Mouse (Mus musculus): ENCODE measurements around the gene Evi2b.

Evi2b gene

DNA sequence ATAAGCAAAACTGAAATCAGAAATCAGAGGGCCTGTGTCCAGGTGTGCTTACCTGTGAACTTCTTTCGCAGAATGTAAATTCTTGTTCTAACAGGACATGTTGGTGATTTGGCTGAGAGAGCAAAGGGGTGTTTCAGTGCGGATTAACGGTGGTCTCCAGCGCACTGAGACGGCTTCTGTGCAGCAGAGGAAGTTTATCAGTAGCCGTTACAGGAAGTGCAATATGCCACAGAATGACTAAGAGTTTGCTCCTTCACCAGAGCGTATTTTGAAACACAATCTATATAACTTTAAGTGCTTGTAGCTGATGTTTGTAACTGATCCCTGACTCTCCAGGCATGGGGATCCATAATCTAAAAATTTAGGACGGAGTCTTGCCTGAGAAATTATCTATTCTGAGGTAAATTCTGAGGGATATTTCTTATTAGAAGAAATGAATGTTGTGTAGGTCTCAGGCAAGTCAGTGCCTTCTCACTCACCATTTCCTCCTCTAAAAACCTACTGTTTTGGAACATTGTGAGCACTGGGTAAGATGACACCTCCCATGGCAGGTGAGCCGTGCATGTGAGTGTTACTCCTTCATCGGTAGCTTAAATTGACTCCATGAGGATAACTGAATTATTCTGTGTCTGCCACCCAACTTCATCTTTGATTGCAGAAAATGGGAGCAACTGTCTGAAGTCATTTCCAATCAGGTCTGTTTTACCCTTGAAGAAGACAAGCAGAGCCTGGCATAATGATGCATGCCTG lies at the start of gene Evi2b:
Gene Evi2b (minus strand): TSS at position 203 of the 750 bp plus-strand sequence.
- DNase-seq (ENCODE audit: low spot score) = no peak

DNA sequence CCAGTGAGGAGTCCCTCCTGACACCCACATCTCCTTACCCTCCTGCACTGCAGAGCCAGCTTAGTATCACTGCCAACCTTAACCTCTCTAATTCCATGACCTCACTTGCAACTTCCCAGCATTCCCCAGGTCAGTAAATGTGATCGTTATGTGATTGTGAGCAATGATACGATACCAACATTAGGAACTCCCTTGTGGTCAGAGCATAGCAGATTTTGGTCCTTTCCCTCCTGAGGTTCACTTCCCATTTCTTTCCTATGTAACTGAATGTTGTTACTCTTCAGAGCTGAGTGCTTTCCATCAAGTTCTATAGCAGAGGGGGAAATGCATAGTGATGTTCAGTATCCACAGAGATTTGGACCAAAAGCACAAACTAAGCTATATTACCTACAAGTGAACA lies 46.8 kb upstream of the Evi2b start:
- DNase-seq (ENCODE audit: low spot score) = no peak

DNA sequence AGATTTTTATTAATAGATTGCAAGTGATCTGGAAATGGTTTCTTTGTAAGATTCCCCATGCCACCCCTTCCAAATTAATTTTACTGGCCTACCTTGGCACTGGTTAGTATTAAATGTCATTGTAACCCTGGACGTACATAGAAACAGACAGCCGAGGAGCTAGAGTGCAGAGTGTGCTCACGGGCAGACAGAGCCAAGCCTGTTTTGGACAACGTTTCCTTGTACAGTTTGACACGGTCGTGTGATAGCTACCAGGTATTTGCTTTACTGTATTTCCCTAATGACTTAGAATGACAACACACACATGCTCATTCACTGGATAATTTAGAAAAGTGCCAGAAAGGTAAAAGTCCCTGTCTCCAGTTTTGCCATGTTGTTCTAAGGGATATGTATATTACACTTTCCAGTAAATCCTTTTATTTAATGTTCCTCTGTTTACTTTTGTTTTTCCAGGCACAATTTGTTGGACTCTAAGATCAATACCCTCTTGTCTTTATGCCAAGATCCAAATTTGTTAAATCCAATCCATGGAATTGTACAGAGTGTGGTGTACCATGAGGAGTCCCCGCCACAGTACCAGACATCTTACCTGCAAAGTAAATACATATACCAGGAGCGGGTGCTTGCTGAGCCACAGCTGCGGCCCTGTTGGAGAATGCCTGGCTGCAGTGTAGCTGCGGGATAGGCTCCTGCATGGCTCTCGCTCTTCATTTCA lies 44.8 kb upstream of the Evi2b start:
- no peak for DNase-seq (ENCODE audit: low spot score)

DNA sequence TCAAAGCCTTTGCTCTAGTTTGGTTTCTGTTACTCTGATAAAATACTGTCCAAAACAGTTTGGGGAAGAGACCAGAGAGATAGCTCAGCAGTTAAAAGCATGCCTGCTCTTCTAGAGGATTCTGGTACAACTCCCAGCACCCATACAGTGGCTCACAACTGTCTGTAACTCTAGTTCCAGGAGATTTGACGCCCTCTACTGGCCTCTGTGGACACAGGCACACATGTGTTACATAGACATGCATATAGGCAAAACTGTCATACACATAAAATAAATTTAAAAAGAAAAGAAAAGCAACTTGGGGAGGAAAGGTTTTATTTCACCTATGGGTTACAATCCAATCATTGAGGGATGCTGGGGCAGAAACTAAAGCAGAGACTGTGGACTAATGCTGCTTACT lies 43.4 kb upstream of the Evi2b start:
- DNase-seq (ENCODE audit: low spot score) = no peak

DNA sequence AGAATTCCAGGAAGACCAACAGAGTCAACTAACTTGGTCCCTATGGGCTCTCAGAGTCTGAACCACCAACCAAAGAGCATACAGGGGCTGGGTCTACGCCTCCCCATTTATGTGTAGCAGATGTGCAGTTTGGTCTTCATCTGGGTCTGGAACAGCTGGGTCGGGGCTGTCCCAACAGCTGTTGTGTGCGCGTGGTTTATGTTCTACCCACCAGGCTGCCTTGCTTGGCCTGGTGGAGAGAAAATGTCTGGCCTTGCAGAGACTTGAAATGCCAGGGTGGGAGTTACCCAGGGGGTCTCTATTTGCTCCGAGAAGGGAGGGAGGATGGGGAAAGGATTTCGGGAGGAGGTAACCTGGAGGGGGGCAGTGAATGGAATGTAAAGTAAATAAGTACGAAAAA lies 39.9 kb upstream of the Evi2b start:
- no peak for DNase-seq (ENCODE audit: low spot score)

DNA sequence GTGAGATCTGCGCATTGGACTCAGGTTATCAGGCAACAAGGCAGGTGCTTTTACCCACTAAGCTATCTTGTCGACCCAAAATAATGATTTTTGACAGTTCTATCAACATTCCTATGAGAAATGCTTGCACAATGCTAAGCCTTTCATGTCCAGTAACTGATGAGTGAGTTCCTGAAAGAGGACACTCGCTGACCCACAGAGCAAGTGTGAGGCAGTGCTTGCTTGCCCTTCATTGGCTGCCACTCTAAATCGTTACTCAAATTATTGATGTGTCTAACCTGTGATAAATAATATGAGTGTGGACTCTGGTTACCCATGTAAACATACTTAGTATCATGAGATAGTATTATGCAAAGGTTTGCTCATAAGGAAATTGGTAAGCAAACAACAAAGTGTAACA lies 37.0 kb upstream of the Evi2b start:
- DNase-seq (ENCODE audit: low spot score) = no peak

DNA sequence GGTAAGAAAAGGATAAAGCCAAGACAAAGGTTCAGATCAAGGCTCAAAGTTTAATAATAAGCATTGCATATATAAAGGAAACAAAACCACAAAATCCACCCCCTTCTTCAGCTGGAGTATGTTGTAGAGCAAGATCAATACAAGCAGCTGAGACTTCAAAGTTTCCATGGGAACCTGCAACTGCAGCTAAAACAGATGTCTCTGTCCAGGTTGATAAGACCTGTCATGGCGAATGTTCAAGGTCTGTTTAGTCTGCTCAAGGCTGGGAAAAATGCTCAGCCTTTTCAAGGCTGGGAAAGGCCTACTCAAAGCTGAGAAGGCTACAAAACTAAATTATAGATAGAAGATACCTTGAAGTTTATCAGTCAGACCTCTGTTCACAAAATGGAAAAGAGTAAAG lies 29.1 kb upstream of the Evi2b start:
- no peak for DNase-seq (ENCODE audit: low spot score)

DNA sequence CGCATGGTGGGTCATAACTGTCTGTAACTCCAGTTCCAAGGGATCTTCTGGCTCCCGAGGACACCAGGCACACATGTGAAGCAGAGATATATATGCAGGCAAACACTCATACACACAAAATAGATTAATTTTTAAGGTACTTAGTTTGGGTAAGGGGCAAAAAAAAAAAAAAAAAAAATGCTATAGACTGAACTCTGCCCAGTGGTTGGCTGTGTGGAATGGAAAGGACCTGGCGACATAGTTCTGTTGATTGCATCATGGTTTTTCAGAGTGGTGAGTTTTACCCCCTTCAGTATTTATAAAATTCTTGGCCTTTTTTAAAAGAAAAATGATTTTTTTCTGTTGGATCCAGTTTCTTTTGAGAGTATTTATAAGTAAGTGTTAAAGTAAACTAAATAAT lies 12.7 kb upstream of the Evi2b start:
- DNase-seq (ENCODE audit: low spot score) = no peak

DNA sequence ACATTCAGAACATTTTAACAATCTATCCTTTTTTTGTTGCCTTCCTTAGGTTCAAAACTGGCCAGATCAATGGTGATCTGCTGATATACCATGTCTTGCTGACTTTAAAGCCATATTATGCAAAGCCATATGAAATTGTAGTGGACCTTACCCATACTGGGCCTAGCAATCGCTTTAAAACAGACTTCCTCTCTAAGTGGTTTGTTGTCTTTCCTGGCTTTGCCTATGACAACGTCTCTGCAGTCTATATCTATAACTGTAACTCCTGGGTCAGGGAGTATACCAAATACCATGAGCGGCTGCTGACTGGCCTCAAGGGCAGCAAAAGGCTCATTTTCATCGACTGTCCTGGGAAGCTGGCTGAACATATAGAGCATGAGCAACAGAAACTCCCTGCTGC lies 12.0 kb upstream of the Evi2b start:
- no peak for DNase-seq (ENCODE audit: low spot score)

DNA sequence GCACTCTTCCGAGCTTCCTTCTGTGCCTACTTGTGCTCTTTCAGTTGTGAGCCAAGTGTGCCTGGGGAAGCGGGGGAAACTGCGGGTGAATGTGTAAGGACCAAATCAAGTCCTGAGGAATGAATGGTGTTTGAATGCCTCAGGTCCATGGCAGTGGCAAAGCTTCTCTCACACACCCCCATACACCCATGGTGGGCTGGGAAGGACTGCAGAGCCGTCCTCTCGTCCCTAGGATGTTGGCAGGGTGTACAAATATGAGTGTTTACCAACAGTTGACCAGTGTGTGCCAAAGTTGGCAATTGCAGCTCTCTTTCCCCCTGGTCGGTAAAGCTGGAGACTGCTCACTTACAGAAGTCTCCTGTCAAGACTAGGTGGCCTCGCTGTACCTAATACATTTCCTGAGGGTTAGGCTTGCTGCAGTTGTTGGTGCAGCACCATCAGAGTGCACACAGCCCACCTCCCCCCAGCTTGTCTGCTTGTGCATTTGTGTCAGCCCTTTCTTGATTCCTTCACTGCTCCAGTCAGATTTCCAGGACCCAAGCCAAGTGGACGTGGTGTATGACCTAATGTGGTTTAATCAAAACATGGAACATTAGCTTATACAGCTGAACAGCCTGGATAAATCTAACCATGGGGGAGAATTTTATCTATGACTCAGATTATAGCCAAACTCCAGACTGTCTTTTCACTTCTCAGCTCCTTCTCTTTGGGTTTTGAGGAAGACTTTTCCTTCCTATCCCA lies 10.6 kb upstream of the Evi2b start:
- DNase-seq (ENCODE audit: low spot score) = no peak

DNA sequence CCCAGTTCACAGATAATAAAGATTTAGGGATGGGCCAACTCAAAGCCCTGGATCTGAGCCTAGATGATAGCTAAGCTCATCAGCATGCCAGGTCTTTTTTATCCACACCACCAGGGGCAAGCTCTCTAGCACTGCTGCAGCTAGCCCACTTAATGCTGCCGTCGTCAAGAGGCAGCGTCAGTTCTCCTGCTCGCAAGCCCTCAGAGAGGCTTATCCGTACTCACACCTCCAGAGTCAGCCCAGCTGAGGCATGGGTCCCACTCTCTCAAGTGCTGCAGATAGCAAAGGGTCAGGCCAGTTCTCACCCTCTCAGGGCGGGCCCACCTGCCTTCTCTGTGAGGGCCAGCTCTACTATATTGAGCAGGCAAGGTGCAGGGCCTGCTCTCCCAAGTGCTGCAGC lies 9.7 kb upstream of the Evi2b start:
- DNase-seq (ENCODE audit: low spot score) = no peak

DNA sequence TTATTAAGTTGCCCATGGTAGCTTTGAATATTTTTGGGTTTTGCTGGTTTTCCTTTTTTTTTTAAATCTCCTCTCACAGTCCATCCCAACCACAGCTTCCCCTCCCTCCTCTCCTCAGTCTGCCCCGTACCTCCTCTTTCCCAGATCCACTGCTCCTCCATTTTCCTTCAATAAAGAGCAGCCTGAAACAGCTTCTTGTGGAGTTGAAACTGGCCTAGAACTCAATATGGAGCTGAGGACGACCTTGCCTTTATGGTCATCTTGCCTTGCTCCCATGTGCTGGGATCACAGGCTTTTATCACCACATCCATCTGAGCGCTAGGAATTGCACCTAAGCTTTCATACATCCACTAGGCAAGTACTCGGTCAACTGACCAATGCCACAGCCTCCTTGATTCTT lies 7.9 kb upstream of the Evi2b start:
- DNase-seq (ENCODE audit: low spot score) = no peak

DNA sequence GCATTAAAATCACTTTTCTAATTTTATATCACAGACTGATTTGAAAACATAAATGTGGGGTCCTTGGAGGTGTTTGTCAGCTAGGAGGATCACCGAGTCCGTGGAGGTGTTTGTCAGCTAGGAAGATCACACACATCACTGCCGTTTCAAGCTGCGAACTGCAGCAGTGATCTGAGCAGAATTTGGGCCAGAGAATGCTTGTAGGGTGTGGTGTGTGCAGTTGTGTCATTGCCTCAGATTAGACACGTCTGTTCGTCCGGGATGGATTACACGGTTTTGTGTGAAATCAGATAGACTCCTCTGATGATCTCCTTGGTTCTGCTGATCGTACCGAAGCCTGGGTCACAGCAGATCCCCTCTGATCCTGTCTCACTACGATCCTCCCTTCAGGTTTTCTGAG lies 7.2 kb upstream of the Evi2b start:
- DNase-seq (ENCODE audit: low spot score) = no peak

DNA sequence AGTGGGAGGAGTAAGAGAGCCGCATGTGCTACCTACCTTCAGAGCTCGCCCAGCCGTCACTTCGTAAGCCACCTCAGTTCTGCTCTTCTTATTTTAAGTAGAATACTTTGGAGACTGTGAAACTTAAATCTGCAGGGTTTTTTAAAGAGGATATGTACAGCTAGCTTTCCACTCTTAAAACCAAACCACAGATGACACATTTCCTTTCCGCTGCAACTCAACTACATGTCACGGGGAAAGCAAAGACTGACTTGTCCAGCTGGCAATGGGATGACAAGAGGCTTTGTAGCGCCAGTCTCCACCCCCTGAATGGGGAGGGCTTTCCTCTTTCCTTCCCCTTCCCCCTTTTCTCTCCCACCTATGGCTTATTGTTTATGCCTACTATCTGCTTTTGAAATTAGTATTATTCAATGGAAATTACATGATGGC lies 6.8 kb upstream of the Evi2b start, which contains the start of the genes Evi2 and Evi2a:
Gene Evi2 (minus strand): TSS at position 257 of the 429 bp plus-strand sequence.
Gene Evi2a (minus strand): TSS at position 277 of the 429 bp plus-strand sequence.
- no peak for DNase-seq (ENCODE audit: low spot score)

DNA sequence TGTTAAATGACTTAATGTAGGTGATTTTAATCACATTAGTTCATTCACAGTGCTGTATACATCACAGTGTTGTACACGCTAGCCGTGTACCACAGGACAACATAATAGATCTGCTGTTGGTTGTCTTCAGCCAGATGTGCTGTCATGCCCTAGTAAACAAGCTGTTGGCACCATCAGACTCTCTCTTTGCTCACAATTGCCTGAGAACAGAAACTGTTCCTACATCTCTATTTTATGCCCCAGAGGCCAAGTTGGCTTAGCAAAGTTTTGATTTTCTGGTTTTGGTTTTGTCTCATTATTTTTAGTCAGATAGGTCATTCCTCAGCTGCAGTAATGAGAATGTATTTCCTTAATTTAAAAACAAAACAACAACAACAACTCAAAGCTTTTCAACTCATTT lies 6.2 kb upstream of the Evi2b start:
- DNase-seq (ENCODE audit: low spot score) = no peak

DNA sequence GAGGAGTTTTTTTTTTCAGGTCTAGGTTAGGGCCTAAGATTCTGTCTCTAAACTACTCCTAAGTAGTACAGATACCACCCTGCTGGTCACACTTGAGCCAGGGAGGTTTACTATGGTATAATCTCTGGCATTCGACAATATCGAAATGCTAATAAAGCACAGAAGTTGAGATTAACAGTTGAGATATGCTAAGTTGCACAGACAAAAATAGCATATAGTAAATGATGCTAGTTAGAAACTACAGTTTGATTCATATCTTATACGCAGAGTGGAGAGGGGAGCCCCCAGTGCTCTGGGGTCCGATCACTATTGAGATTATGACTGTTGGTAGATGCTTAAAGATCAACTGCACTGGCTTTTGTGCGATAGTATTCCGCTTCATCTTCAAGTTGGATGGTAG lies 5.7 kb upstream of the Evi2b start:
- DNase-seq (ENCODE audit: low spot score) = no peak

DNA sequence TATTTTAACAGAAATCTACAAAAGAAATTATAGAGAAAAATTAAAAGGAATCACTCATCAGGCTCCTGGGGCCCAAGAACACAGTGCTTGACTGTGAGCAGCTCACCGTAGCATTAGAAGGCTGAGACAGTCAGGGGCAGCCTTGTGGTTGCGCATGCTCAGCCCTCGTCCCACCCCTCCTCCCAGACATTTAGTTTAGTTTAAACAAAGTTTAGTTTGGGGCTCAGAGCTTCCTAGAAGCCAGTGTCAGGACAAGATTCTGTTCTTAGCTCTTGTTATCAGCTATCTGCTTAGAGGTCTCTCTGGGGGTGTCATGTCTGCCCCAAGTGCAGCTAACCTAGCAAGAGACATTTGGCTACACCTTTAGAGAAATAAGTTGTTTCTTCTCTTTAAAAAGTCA lies 5.0 kb upstream of the Evi2b start:
- DNase-seq (ENCODE audit: low spot score) = no peak

DNA sequence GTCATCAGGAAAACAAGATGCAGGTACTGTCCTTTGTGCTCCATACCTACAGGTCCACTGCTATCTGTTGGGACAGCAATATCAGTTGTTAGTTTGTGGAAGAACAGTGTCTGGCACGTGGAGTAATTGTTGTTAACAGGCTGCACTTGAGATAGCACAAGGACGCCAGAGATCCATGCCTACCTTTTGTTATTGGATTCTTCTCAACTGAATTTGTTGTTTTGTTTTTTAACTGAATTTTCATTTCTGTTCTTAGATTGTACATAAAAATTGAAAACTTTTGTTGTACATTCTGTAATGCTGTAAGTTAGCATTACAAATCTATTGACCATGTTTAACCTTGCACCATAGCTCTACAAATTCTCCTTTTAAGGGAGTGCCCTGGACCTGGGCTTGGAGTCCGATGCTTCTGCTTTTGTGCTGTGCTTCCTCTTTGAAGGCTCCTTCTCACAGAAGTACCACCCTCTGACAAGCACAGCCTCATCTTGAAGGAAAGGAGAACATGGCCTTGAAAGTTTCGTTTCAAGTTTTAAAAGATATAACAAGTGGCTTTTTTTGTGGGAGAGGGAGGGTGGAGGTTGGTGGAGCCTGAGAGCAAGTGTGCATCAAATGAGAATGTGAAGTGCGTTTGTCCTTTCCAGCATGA lies 4.3 kb upstream of the Evi2b start:
- DNase-seq (ENCODE audit: low spot score) = no peak

DNA sequence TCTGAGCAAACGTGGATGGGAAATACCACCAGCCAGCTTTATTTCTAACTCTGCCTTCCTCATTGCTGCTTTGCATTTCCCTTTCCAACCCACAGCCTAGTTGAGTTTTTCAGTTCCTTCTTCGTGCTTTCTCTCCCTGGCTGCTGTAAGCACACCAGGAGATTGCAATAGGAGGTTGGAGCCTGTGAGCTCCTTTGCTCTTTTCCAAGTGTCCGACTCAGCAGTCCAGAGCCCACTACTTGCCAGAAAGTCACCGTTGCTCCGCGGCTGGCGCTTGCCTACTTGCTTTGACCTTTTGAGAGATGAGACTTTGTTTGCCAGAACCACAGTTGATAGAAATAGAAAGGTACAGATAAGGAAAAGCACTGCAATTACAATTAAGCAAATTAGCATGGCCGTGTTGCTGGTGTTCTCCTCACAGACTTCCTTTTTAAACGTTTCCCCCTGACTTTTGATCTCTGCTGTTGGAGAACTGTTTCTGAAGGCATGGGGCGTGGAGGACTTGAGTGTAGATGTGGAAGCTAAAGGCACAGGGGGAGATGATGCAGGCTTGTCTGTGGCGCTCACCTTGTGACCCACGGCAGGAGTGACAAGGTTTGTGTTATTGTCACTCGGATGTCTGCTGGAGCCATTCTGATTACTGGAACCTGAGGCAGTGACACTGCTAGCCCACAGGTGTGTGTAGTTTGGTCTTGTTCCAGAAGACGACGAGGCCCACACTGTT lies 3.6 kb upstream of the Evi2b start:
- DNase-seq (ENCODE audit: low spot score) = no peak

DNA sequence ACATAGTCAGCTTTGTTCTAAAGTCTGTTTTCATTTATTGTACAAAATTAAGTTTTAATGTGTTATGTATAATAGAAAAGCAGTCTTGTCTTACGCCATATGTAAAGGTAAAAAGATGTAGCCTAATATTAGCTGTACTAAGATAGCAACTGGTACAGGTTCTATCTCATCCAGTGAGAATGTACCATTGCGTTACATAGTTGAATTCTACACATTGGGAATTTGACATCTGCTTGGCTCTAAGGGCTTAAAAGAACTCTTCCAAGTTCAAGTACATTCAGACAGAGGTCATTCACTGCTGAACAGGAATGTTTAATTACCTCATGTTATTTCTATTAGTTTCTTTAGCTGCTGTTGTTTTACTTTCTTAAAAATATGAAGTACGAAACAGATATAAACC lies 3.0 kb upstream of the Evi2b start:
- no peak for DNase-seq (ENCODE audit: low spot score)

DNA sequence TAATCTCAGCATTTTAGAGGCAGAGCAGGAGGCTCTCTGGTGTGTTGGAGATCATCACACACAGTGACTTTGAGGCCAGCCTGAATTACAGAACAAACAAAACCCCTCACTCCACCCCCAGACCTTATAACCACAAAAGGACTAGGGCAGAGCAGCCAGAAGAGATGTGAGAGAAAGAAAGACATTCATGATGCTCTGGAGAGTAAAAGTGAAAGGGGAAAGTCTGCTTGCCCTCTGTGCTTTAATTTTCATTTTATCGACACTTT lies 681 bp upstream of the Evi2b start:
- DNase-seq (ENCODE audit: low spot score) = no peak

DNA sequence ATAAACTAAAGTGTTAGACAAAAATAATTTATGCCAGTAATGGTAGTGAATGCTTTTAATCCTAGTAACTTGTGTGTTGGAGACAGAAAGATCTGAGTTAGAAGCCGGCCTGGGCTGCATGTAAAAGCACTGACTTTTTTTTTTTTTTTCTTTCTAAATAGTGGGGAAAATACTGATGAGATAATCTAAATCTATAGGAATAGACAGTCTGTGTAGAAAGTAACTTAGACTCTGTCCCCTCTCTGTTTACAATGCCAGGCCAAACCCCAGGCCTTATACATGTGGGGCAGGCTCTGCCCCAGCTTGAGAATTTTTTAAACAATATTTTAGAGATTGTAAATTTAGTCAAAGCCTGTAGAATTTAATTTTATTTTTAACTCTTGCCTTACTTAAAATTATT lies 618 bp downstream of the Evi2b start:
- no peak for DNase-seq (ENCODE audit: low spot score)

Data from retina, embryonic 14.5 days (tissue).